Mouse (Mus musculus): Measurements from ENCODE around the gene Gm20834. TPM values are rescaled to one million over a fixed set of nuclear protein-coding genes. Genes with fewer than 3 reads are reported as not detected.
"Not testable (repeated sequence)": the region's sequence is repeated elsewhere in the genome, so short reads cannot be mapped to it uniquely, and the experiment has no call there.

Gm20834 gene
- polyA plus RNA-seq (2014; fragmentation: Nextera tagmentation; extraction: Ambion mirVana), result not detected in 2 replicates

DNA sequence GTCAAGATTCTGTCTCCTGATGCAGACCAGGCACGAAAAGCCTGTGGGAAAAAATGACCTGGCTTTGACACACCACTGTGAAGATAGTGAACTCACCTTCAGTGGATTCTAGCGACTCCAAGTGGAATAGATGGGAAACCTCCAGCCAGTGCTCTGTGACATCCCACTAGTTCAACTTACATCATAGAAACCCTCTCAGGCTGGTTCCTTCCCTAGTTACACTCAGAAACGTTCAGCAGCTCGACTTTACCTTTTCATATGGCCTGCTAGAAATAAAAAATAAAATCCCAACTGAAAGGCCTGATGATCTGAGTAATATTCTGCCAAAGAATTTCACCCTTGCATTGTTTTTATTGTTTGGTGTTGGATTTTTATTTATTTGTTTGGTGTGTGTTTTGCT, at the start of gene Gm20834:
Gene Gm20834 (minus strand): TSS at position 101 of the 400 bp plus-strand sequence.
- not testable (repeated sequence) for H3K9me3 ChIP-seq (ENCODE audit: control insufficient read depth, low read length); DNase-seq (ENCODE audit: low spot score, missing footprints); ATAC-seq (ENCODE audit: low FRiP score); H3K27me3 ChIP-seq (ENCODE audit: control insufficient read depth, insufficient read depth, low read length); H3K4me1 ChIP-seq (ENCODE audit: control insufficient read depth, insufficient read depth, low read length); H3K9ac ChIP-seq (ENCODE audit: low read length); H3K36me3 ChIP-seq (ENCODE audit: control insufficient read depth, insufficient read depth, low read length); H3K27ac ChIP-seq (ENCODE audit: low read depth, low read length); H3K4me3 ChIP-seq (ENCODE audit: low read depth, low read length); H3K4me2 ChIP-seq
- 51% methylated on average over 4 of the region's 4 CpGs for WGBS

Other genes with a start within 250 kb of the Gm20834 start
- not detected in 2 replicates for gene Gm21310, start 177.4 kb downstream of the Gm20834 start, polyA plus RNA-seq (2014; fragmentation: Nextera tagmentation; extraction: Ambion mirVana)
- not detected in 2 replicates for gene Gm28510, start 88.1 kb upstream of the Gm20834 start, polyA plus RNA-seq (2014; fragmentation: Nextera tagmentation; extraction: Ambion mirVana)
- not detected in 2 replicates for gene Gm20737, start 211.5 kb upstream of the Gm20834 start, polyA plus RNA-seq (2014; fragmentation: Nextera tagmentation; extraction: Ambion mirVana)
- gene Gm21775, start 228.9 kb upstream of the Gm20834 start, polyA plus RNA-seq (2014; fragmentation: Nextera tagmentation; extraction: Ambion mirVana), result not detected in 2 replicates